Mouse (Mus musculus) embryonic fibroblast, embryonic 13.5 days (primary cell): ENCODE results near the gene Crybb1.

ENCODE experiments used
- CTCF ChIP-seq: IDR thresholded peaks from 2 replicates; pipeline ENCODE4 v1.5.1; 2011; ENCODE audit warnings: mild to moderate bottlenecking, control low read depth, low read length, moderate library complexity, borderline replicate concordance; ENCODE audit not compliant: insufficient read depth
- POLR2A ChIP-seq: IDR thresholded peaks from 2 replicates; pipeline ENCODE4 v1.6.1; 2011; ENCODE audit warnings: low read depth, mild to moderate bottlenecking, control low read depth, low read length, moderate library complexity

GRCm38 (mm10) chr5:112284203-112284582 lies 28.6 kb downstream of the Crybb1 start:
- no peak for TF ChIP-seq CTCF
- no peak for TF ChIP-seq POLR2A
